Mouse (Mus musculus): Measurements from ENCODE around the gene 4930556J24Rik. TPM values are rescaled to one million over a fixed set of nuclear protein-coding genes. Genes with fewer than 3 reads are reported as not detected.
A peak's percentile ranks its signal among the peaks of the same experiment; 100 is the strongest.
"Not testable (repeated sequence)": the region's sequence is repeated elsewhere in the genome, so short reads cannot be mapped to it uniquely, and the experiment has no call there.

Gene 4930556J24Rik
- polyA plus RNA-seq, 1 experiment from 2014 or later, result 0.17 TPM

DNA sequence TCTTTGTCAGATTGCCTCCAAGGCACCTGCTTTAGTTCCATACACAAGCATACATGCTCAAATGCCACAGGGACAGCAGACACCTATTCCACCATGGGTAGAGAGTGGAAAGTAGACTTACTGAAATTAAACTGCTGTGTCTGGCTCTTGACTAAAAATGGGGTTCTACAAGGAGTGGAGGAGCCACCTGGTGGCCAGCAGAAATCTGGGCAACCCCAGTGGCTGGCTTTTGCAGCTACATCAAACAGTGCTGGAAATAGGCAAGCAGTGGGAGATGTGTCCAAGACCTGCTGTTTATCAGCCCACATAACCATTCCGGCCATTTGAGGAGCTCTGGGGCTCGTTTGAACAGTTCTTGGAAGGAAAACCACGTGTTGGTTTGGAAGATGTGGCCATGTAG is 6.7 kb downstream of the 4930556J24Rik start:
- ATAC-seq (ENCODE audit: low read depth), result no peak
- Histone ChIP-seq H3K9me3 (no peaks in the 10 kb centered on the region), H3K9ac (no peak overlapping the region), H3K4me1 (replicated peaks) (peaks cover 18% of the 10 kb centered on the region), H3K4me2 (no peak overlapping the region), H3K27me3 (no peaks in the 10 kb centered on the region), H3K27ac (replicated peaks) (no peak overlapping the region), H3K4me3 (no peak overlapping the region), H3K36me3 (peaks cover 66% of the 10 kb centered on the region)
- 81% methylated on average over 3 of the region's 3 CpGs for WGBS

DNA sequence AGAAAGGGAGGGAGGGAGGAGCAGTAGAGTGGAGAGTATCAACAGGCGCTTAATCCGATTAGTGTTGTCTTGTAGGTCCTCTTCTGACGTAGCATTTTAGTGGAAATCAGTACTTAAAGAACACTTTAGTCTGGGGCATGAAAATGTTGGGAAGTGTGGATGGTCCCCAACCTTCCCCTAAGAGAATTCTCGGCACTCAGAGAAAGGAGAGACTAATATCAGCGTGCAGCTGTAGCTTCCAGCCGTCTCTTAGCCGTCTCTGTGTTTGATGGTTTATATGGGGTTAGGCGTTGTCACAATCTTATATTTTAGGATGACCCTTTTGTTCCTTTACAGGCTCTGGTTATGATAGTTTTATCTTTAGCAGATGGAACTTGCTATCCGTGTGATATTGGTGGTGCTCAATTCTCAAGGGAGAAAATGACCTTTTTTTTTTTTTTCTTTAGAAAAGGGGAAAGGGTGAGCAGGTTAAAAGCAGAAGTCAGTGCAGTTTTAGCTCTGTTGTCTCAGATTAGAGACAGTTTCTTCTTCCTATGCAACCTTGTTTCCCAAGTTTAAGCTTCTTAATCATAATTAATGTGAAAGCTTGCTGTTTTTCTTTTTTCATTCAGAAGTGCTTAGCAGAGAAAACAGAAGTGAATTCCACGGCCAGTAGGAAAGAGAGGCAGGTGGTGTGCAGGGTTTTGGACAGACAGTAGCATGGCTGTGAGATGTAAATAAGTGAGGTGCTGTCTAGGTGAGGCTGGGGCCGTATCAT is 12.0 kb downstream of the 4930556J24Rik start:
- WGBS, result 14% methylated on average over 11 of the region's 11 CpGs
- H3K9ac ChIP-seq, result peak overlapping the region; percentile 79
- H3K4me3 ChIP-seq, result peak overlapping the region; percentile 74
- peaks cover 28% of the 10 kb centered on the region for H3K4me1 ChIP-seq (replicated peaks)
- H3K9me3 ChIP-seq, result no peaks in the 10 kb centered on the region
- peaks cover 13% of the 10 kb centered on the region for H3K36me3 ChIP-seq
- no peak for ATAC-seq (ENCODE audit: low read depth)
- no peaks in the 10 kb centered on the region for H3K27me3 ChIP-seq
- no peak overlapping the region for H3K27ac ChIP-seq (replicated peaks)
- H3K4me2 ChIP-seq, result peak overlapping the region; percentile 73

DNA sequence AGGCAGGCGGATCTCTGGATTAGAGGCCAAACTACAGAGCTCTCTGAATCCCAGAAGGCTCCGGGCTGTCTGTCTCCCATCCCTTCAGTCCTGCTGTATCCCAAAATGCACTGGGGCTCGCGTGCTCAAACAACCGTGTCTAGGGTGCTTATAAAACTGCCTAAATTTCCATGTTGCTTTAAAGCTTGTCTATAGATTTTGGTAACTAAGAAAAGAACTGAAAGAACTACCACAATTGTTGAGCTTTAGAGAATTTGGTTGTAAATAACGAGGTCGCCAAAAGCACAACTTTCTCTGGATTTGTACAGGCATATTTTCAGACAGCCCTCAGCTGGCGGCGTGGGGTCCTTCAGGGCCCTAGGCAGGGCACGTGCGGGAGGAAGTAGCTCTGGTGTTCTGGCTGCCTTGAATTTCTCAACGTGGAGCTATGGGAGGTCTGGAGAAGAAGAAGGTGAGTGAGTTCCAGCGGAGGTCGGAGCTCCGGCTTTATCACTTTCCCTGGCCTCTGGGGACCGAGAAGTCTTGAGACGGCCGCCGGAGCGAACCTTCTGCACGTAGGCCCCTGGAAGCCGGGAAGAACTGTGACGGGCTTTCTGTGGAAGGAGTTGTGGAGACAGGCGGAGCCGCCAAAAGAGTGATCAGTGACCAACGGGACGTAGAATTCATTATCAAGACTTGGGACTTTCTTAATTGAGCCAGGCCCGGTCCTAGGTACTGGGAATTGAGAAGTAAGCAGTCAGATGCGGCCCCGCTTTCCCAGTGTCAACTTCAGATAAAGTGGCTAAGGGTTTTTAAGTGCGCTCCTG is 12.8 kb downstream of the 4930556J24Rik start, which contains the start of gene Pes1:
TSS of gene Pes1 (plus strand) at position 366 of the 806 bp plus-strand sequence.
- H3K9ac ChIP-seq, result peak within 1 kb of the TSS; percentile 79
- no peaks in the 10 kb centered on the region for H3K9me3 ChIP-seq
- H3K4me2 ChIP-seq, result peak within 1 kb of the TSS; percentile 73
- peak within 1 kb of the TSS; percentile 74 for H3K4me3 ChIP-seq
- peak; percentile 95 for ATAC-seq (ENCODE audit: low read depth)
- WGBS, result under 1% methylated on average over 31 of the region's 31 CpGs
- H3K27ac ChIP-seq (replicated peaks), result peak within 1 kb of the TSS; percentile 35; the same call in 1 of the 2 replicates
- H3K27me3 ChIP-seq, result no peaks in the 10 kb centered on the region
- peaks cover 6% of the 10 kb centered on the region for H3K36me3 ChIP-seq
- peaks cover 28% of the 10 kb centered on the region for H3K4me1 ChIP-seq (replicated peaks)

DNA sequence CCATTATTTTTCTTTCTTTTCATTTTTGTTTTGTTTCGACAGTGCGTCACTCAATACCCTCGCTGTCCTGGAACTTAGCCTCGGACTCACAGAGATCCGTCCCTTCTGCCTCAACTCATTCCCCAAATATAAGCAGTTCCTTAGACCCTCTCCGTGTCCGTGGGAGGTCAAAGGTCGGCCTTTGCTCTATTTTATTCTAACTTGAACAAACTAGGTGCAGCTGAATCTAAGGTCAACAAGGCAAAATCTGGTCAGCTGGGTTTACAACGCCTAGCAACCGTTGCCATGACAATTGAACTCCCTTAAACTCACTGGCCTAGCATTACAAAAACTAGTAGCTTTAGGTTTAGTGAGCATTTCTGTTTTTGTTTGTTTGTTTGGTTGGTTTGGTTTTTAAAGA is 13.4 kb downstream of the 4930556J24Rik start:
- Histone ChIP-seq H3K36me3 (peaks cover 1% of the 10 kb centered on the region), H3K4me2 (peak overlapping the region; percentile 73), H3K9ac (0 out of 2 replicates have a peak overlapping the region, but pooled peaks have one; percentile 6), H3K9me3 (no peaks in the 10 kb centered on the region), H3K27ac (replicated peaks) (peak overlapping the region; percentile 35; the same call in 1 of the 2 replicates), H3K4me3 (peak overlapping the region; percentile 74), H3K27me3 (no peaks in the 10 kb centered on the region), H3K4me1 (replicated peaks) (peaks cover 28% of the 10 kb centered on the region)
- ATAC-seq (ENCODE audit: low read depth), result 0 out of 2 replicates have a peak, but pooled peaks have one; percentile 15
- WGBS, result 81% methylated on average over 10 of the region's 10 CpGs

DNA sequence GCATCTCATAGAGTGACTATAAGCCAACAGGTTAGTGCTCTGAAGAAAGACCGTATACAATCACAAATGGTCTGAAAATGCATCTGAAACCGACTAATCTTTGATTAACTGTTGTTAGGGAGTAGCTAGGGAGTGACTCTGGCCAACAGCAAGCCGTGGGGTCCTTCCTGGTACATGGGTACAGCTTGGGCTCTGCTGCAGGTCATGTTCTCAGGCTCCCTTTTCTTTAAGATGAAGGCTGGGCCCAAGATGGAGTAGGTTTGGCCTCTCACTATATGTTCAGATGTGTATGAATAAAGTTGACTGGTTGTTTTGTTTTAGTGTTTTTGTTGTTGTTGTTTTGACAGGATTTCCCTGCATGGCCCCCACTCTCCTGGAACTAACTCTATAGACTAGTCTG is 14.8 kb downstream of the 4930556J24Rik start:
- Histone ChIP-seq H3K4me1 (replicated peaks) (peaks cover 28% of the 10 kb centered on the region), H3K9ac (no peak overlapping the region), H3K4me2 (no peak overlapping the region), H3K4me3 (no peak overlapping the region), H3K36me3 (no peaks in the 10 kb centered on the region), H3K9me3 (no peaks in the 10 kb centered on the region), H3K27ac (replicated peaks) (no peak overlapping the region), H3K27me3 (0 out of 2 replicates have a peak, but pooled peaks cover 5% of the 10 kb centered on the region)
- no peak for ATAC-seq (ENCODE audit: low read depth)
- 72% methylated on average over 3 of the region's 3 CpGs for WGBS

DNA sequence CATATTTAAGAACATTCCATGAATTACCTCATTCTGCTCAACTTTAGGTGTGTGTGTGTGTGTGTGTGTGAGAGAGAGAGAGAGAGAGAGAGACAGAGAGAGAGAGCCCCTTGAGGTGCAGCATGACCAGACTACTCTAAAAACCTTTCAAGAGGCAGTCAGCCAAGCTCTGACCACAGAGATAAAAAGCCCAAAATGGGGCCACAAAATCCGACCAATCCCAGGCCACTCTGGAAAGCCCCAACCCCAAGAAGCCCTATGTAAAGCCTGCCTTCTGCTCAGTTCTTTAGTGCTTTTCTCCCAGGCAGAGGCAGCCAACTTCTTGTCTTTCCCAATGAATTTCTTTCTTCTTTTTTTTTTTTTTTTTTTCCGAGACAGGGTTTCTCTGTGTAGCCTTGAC is 15.7 kb downstream of the 4930556J24Rik start:
- Histone ChIP-seq H3K36me3 (no peaks in the 10 kb centered on the region), H3K4me2 (no peak overlapping the region), H3K4me1 (replicated peaks) (peaks cover 21% of the 10 kb centered on the region), H3K27me3 (0 out of 2 replicates have a peak, but pooled peaks cover 5% of the 10 kb centered on the region), H3K9me3 (0 out of 2 replicates have a peak, but pooled peaks cover 2% of the 10 kb centered on the region), H3K4me3 (no peak overlapping the region), H3K27ac (replicated peaks) (no peak overlapping the region), H3K9ac (no peak overlapping the region)
- WGBS, result 54% methylated on average over 2 of the region's 2 CpGs
- no peak for ATAC-seq (ENCODE audit: low read depth)

DNA sequence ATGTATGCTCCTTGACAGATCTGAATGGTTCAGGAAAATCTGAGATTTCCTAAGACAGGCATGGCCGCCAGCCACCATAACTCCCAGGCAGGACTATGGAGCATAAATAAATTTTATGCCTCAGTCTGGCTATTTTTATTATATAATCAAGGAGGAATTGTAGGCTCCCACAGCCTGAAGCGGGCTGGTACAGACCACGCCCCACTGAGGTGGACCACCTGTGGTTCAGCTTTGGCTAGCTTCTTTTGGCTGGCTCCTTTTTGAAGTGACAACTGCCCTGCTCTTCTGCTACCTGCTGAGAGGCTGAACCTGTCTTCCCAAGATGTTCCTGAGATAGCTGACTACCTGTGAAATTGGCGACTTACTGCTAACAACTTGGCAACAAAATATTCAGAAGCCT is 21.2 kb downstream of the 4930556J24Rik start:
- H3K4me3 ChIP-seq, result not testable (repeated sequence)
- 81% methylated on average over 4 of the region's 4 CpGs for WGBS

DNA sequence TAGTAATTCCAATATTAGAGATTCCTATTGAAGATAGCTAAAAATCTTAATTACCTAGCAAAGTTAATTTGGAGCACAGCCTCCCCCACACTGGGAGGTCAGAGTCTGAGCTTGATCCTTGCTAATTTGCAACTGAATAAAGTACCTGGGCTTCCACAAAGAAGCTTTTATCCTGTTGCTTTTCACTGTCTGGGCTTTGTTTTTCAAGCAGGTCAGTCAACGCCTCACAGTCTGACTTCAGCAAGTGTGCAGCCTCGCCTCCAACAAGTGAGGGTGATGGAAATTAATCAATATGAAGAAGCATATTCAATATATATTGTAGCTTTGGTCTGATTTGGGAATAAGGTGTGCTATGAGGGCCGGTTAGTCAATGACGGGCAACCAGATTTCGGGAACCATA is 21.7 kb downstream of the 4930556J24Rik start:
- H3K27me3 ChIP-seq; H3K4me1 ChIP-seq (replicated peaks); ATAC-seq (ENCODE audit: low read depth); H3K36me3 ChIP-seq; H3K9ac ChIP-seq; H3K4me2 ChIP-seq; H3K4me3 ChIP-seq; H3K27ac ChIP-seq (replicated peaks): not testable (repeated sequence)
- 81% methylated on average over 5 of the region's 5 CpGs for WGBS
- 0 out of 2 replicates have a peak, but pooled peaks cover 11% of the 10 kb centered on the region for H3K9me3 ChIP-seq

More for the DNA sequence above, 21.2 kb downstream of the 4930556J24Rik start:
- H3K27me3 ChIP-seq; H3K4me1 ChIP-seq (replicated peaks); H3K4me2 ChIP-seq; ATAC-seq (ENCODE audit: low read depth); H3K36me3 ChIP-seq; H3K9ac ChIP-seq; H3K27ac ChIP-seq (replicated peaks): not testable (repeated sequence)
- H3K9me3 ChIP-seq, result 0 out of 2 replicates have a peak, but pooled peaks cover 11% of the 10 kb centered on the region

DNA sequence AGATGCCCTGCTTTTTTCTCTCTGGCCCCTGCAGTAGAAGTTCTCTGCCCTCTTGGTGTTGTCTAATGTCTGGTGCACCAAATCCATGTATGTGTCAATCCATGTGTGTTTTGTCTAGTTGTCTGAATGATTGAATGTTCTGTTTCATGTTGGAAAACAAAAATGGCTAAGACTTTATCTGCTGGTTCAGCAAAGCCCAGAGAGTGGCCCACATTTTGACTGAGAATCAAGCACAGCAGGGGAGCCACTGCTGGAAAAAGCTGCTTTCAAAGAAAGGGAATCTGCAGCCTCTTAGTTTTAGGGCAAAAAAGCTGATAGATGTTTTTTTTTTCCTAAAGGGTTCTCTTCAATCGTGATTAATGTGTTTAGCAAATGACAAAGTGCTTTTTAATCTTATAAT is 30.2 kb downstream of the 4930556J24Rik start:
- no peak for ATAC-seq (ENCODE audit: low read depth)
- no peak overlapping the region for H3K4me2 ChIP-seq
- H3K27ac ChIP-seq (replicated peaks), result no peak overlapping the region
- no peaks in the 10 kb centered on the region for H3K36me3 ChIP-seq
- no peaks in the 10 kb centered on the region for H3K4me1 ChIP-seq (replicated peaks)
- WGBS, result 20% methylated on average over 1 of the region's 1 CpGs
- H3K4me3 ChIP-seq, result no peak overlapping the region
- H3K9ac ChIP-seq, result no peak overlapping the region
- H3K9me3 ChIP-seq, result no peaks in the 10 kb centered on the region
- H3K27me3 ChIP-seq, result no peaks in the 10 kb centered on the region

DNA sequence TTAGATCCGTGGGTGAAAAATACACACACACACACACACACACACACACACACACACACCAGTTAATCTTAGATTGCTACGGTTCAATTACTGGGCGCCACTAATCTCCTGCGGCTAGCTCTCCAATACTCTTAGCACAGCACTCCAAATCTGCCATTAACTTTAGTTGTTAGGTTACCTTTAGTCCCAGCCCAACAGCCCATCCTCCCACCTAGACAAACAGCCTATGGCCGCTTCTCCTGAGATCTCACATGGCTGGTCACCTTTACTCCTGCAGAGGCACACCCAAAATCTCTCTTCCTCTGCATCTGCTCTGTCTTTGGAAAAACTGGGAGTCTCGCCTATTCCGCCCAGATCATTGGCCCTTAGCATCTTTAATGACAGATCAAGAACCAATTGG is 35.2 kb downstream of the 4930556J24Rik start:
- WGBS, result 93% methylated on average over 7 of the region's 7 CpGs
- H3K4me2 ChIP-seq, result no peak overlapping the region

DNA sequence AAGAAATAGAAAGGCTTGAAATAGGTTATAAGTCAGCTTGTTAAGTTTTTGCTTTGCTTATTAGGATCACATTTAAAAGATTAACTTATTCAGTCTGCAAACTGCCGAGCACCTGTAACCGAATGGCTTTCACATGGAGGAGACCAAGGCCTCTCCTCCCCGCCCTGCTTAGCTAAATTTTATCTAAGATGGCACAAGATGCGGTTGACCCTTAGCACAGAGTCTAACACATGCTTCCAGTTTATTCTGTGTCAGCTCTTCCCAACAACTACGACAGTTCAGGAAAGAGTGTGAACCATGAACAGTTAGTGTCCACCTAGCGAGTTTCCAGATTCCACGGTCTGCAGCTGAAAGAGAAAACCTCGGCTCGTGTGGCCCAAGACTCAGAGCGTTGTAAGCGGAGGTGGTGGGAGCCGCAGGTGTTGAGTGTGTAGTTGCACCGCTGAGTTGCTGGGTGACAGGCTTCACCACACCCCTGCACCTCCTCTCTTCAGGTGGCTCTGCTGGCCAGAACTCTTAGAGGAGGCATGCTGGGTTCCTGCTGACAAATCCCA is 39.2 kb downstream of the 4930556J24Rik start:
- no peaks in the 10 kb centered on the region for H3K27me3 ChIP-seq
- no peaks in the 10 kb centered on the region for H3K36me3 ChIP-seq
- no peak overlapping the region for H3K4me2 ChIP-seq
- no peak for ATAC-seq (ENCODE audit: low read depth)
- no peak overlapping the region for H3K4me3 ChIP-seq
- 85% methylated on average over 13 of the region's 13 CpGs for WGBS
- 0 out of 2 replicates have a peak, but pooled peaks cover under 1% of the 10 kb centered on the region for H3K4me1 ChIP-seq (replicated peaks)
- H3K27ac ChIP-seq (replicated peaks), result no peak overlapping the region
- no peak overlapping the region for H3K9ac ChIP-seq
- H3K9me3 ChIP-seq, result no peaks in the 10 kb centered on the region

More for the DNA sequence above, 35.2 kb downstream of the 4930556J24Rik start:
- no peak for ATAC-seq (ENCODE audit: low read depth)
- no peaks in the 10 kb centered on the region for H3K4me1 ChIP-seq (replicated peaks)
- H3K4me3 ChIP-seq, result no peak overlapping the region
- H3K9ac ChIP-seq, result no peak overlapping the region
- H3K9me3 ChIP-seq, result no peaks in the 10 kb centered on the region
- H3K27ac ChIP-seq (replicated peaks), result no peak overlapping the region
- no peaks in the 10 kb centered on the region for H3K27me3 ChIP-seq
- H3K36me3 ChIP-seq, result no peaks in the 10 kb centered on the region

DNA sequence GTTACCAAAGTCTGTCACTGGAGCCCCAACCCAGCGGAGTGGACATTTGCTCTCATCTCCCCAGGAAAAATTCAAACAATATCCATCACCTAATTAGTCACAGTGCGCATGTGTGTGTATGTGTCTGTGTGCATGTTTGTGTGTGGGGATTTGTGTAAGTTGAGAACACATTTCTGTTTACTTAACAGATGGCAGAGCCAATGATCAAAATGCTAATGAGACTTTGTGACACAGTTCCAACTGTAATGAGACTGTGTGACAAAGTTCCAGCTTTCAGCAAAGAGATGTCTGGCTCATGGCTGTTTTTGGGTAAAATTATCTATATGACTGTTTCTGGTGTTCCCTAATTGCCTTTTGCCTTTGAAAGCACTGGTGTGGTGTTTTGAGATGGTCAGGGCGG is 40.3 kb downstream of the 4930556J24Rik start:
- H3K27me3 ChIP-seq, result no peaks in the 10 kb centered on the region
- ATAC-seq (ENCODE audit: low read depth), result no peak
- H3K27ac ChIP-seq (replicated peaks), result no peak overlapping the region
- WGBS, result 86% methylated on average over 3 of the region's 3 CpGs
- no peak overlapping the region for H3K4me2 ChIP-seq
- no peaks in the 10 kb centered on the region for H3K36me3 ChIP-seq
- H3K9me3 ChIP-seq, result no peaks in the 10 kb centered on the region
- no peak overlapping the region for H3K9ac ChIP-seq
- H3K4me1 ChIP-seq (replicated peaks), result peaks cover 9% of the 10 kb centered on the region
- H3K4me3 ChIP-seq, result no peak overlapping the region

Measured in neural tube, embryonic 13.5 days (tissue).